Mouse (Mus musculus) activated CD4-positive, CD25-positive, alpha-beta regulatory T cell, adult 9 weeks (primary cell): ENCODE data around the gene 1700020A23Rik. TPM values are rescaled to one million over a fixed set of nuclear protein-coding genes. Genes with fewer than 3 reads are reported as not detected.

ENCODE experiments used
- polyA plus RNA-seq: library from polyadenylated mRNA; unstranded; fragments of 100-300 nt; shearing (Covaris generic); gene quantifications from one replicate; pipeline ENCODE4 v1.2.1, GENCODE M21; 2017

The 1700020A23Rik gene
- not detected for polyA plus RNA-seq

GRCm38 (mm10) chr2:130404939-130405338, at the start of gene 1700020A23Rik, which contains the start of gene Gm28372:
Gene 1700020A23Rik, plus strand, starts transcription at chr2:130405259.
Gene Gm28372, plus strand, starts transcription at chr2:130405239.

GRCm38 (mm10) chr2:130397186-130397985, 7.7 kb upstream of the 1700020A23Rik start, which contains the start of gene Cpxm1:
Gene Cpxm1, minus strand, starts transcription at chr2:130397574.

GRCm38 (mm10) chr2:130406178-130406577, 1.1 kb downstream of the 1700020A23Rik start, which contains the start of gene Tmem239:
Gene Tmem239, plus strand, starts transcription at chr2:130406478.

GRCm38 (mm10) chr2:130424126-130424853, 19.2 kb downstream of the 1700020A23Rik start, which contains the start of the genes Vps16 and Pced1a:
Gene Vps16, plus strand, starts transcription at chr2:130424339.
Gene Pced1a, minus strand, starts transcription at chr2:130424701.

GRCm38 (mm10) chr2:130449794-130450433, 44.9 kb downstream of the 1700020A23Rik start, which contains the start of gene Ptpra:
Gene Ptpra, plus strand, starts transcription at chr2:130450278.

Other genes starting within 250 kb of the 1700020A23Rik start
- gene Snrpb, start 225.9 kb upstream of the 1700020A23Rik start, polyA plus RNA-seq: 419 TPM
- gene Tmc2, start 210.1 kb upstream of the 1700020A23Rik start, polyA plus RNA-seq: not detected
- 273 TPM for gene Nop56, start 130.8 kb upstream of the 1700020A23Rik start, polyA plus RNA-seq
- 195 TPM for gene Idh3b, start 120.7 kb upstream of the 1700020A23Rik start, polyA plus RNA-seq
- gene Ebf4, start 110.1 kb upstream of the 1700020A23Rik start, polyA plus RNA-seq: not detected
- 0.17 TPM for gene Cpxm1, start 7.7 kb upstream of the 1700020A23Rik start, polyA plus RNA-seq
- gene Gm28372, start within 50 bp of the 1700020A23Rik start, polyA plus RNA-seq: not detected
- gene Tmem239, start 1.2 kb downstream of the 1700020A23Rik start, polyA plus RNA-seq: not detected
- gene Vps16, start 19.1 kb downstream of the 1700020A23Rik start, polyA plus RNA-seq: 253 TPM
- 23.2 TPM for gene Pced1a, start 19.4 kb downstream of the 1700020A23Rik start, polyA plus RNA-seq
- 29.8 TPM for gene Ptpra, start 45.0 kb downstream of the 1700020A23Rik start, polyA plus RNA-seq
- 41.3 TPM for gene Mrps26, start 158.5 kb downstream of the 1700020A23Rik start, polyA plus RNA-seq
- not detected for gene Oxt, start 170.9 kb downstream of the 1700020A23Rik start, polyA plus RNA-seq
- gene Avp, start 177.3 kb downstream of the 1700020A23Rik start, polyA plus RNA-seq: not detected
- gene Fastkd5, start 224.8 kb downstream of the 1700020A23Rik start, polyA plus RNA-seq: 19.3 TPM
- 14.1 TPM for gene Ubox5, start 224.8 kb downstream of the 1700020A23Rik start, polyA plus RNA-seq
- 0.39 TPM for gene Lzts3, start 237.5 kb downstream of the 1700020A23Rik start, polyA plus RNA-seq